Mouse (Mus musculus): ENCODE measurements around the gene Gpr161.

- TF ChIP-seq CTCF (IDR thresholded peaks at IDR 0.05; ENCODE audit: low read depth, low read length) = no peak
- TF ChIP-seq GATA1 (IDR thresholded peaks at IDR 0.05; ENCODE audit: borderline replicate concordance, low read length) = no peak
- no peak for TF ChIP-seq POLR2AphosphoS5 (IDR thresholded peaks at IDR 0.05; ENCODE audit: insufficient replicate concordance, low read depth, low read length)
- no peak for TF ChIP-seq TAL1 (conservative IDR thresholded peaks at IDR 0.05; ENCODE audit: low read depth, low read length)
- TF ChIP-seq GATA2 (IDR thresholded peaks at IDR 0.05; ENCODE audit: borderline replicate concordance, low read depth, low read length) = no peak
Measured at GRCm38 (mm10) chr1:165342126-165342525, 46.5 kb downstream of the Gpr161 start.

All from G1E (cell line).